Mouse (Mus musculus) liver, postnatal 0 days (tissue): ENCODE measurements around the gene Tespa1.

Experiments
- CTCF ChIP-seq: sonication (generic); IDR thresholded peaks from 2 replicates; pipeline ENCODE4 v1.5.1; 2016; ENCODE audit warnings: antibody characterized with exemption, low read depth
- EP300 ChIP-seq: IDR thresholded peaks from 2 replicates; pipeline ENCODE4 v1.6.1; 2016; ENCODE audit warnings: antibody characterized with exemption, low read depth, mild to moderate bottlenecking

- TF ChIP-seq CTCF (no peak), EP300 (no peak)
Measured at GRCm38 (mm10) chr10:130336385-130336784, 13.7 kb downstream of the Tespa1 start.
